Mouse (Mus musculus) intestine, postnatal 0 days (tissue): ENCODE measurements around the gene Rab3d. TPM values are rescaled to one million over a fixed set of nuclear protein-coding genes. Genes with fewer than 3 reads are reported as not detected.

Experiments
- ATAC-seq: fragments of 200-750 bp; cut with Nextera tagmentation; 2 replicates; pipeline ENCODE4 v1.8.0; 2017; ENCODE audit warnings: mild to moderate bottlenecking, moderate TSS enrichment, moderate library complexity
- H3K27ac ChIP-seq: fragments of 300-500 bp; sonication (generic); 2 replicates; pipeline ENCODE4 v1.5.1; 2014; ENCODE audit warnings: mild to moderate bottlenecking, low read depth, low read length, moderate library complexity
- H3K27me3 ChIP-seq: fragments of 300-500 bp; sonication (generic); replicated peaks from 2 replicates; pipeline ENCODE4 v1.6.1; 2014; ENCODE audit warnings: low read length, mixed read lengths; ENCODE audit not compliant: control insufficient read depth, insufficient read depth
- H3K36me3 ChIP-seq: fragments of 300-500 bp; sonication (generic); 2 replicates; pipeline ENCODE4 v1.6.1; 2014; ENCODE audit warnings: mild to moderate bottlenecking, moderate library complexity; ENCODE audit not compliant: control insufficient read depth, insufficient read depth
- H3K4me1 ChIP-seq: fragments of 300-500 bp; sonication (generic); replicated peaks from 2 replicates; pipeline ENCODE4 v1.6.1; 2014; ENCODE audit warnings: antibody characterized with exemption, low read length, mixed read lengths; ENCODE audit not compliant: control insufficient read depth, insufficient read depth
- H3K4me2 ChIP-seq: fragments of 300-500 bp; sonication (generic); replicated peaks from 2 replicates; pipeline ENCODE4 v1.6.1; 2014; ENCODE audit warnings: low read depth, mild to moderate bottlenecking, moderate library complexity
- H3K4me3 ChIP-seq: fragments of 300-500 bp; sonication (generic); 2 replicates; pipeline ENCODE4 v1.5.1; 2014; ENCODE audit warnings: low read depth, low read length
- H3K9ac ChIP-seq: fragments of 300-500 bp; sonication (generic); 2 replicates; pipeline ENCODE4 v1.6.1; 2014; ENCODE audit warnings: mild to moderate bottlenecking, low read depth, low read length
- H3K9me3 ChIP-seq: fragments of 300-500 bp; sonication (generic); 2 replicates; pipeline ENCODE4 v1.6.1; 2016; ENCODE audit warnings: mixed run types; ENCODE audit not compliant: control insufficient read depth
- CTCF ChIP-seq: sonication (generic); IDR thresholded peaks from 2 replicates; pipeline ENCODE4 v1.5.1; 2016; ENCODE audit warnings: low read depth, mild to moderate bottlenecking, control low read depth, antibody characterized with exemption, moderate library complexity
- WGBS: fragments of 180-500 bp; shearing (Covaris S2); extraction: QIAGEN DNeasy Blood & Tissue Kit; methylation state at CpG from one replicate; pipeline ENCODE4 v1.1.7; 2014; 5-methylcytosine and 5-hydroxymethylcytosine counted together
- polyA plus RNA-seq: library from polyadenylated mRNA; unstranded; fragments of >200 nt; fragmentation: Nextera tagmentation; extraction: Ambion mirVana; gene quantifications from 2 replicates; pipeline ENCODE4 v1.2.1, GENCODE M21; 2015

Rab3d gene
- polyA plus RNA-seq = 19.9 and 20.3 TPM in 2 replicates

DNA sequence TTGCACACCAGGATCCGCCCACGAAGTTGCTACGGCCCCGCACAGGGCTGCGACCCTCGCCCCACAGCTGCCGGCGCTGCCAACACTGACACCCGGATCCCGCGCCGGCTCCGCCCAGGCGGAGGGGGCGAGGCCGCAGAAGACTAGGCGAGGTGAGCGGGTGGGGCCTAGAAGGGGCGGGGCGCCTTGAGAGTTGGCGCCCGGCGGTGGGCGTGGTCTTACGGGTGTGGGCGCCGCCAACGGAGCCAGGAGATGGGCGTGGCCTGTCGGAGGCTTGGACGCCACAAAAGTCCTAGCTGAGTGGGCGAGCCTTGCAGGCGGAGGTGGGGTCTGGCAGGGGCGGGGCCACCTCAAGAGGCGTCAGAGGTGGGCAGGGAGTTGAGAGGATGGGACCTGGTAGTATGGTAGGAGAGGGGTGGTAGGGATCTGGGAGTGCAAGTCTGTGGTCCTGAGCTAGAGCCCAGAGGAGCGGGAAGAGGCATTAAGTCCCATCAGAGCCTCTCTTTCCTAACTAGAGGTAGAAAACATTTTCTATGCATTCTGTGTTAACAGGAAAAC is at the start of gene Rab3d:
Gene Rab3d, minus strand, starts transcription at position 158 of the 558 bp plus-strand sequence.
- H3K36me3 ChIP-seq = peaks cover 11% of the 10 kb centered on the region; the same call in 1 of the 2 replicates
- WGBS = under 1% methylated on average over 36 of the region's 36 CpGs
- no peaks in the 10 kb centered on the region for H3K9me3 ChIP-seq
- peak; percentile 89 for ATAC-seq
- H3K9ac ChIP-seq = peak within 1 kb of the TSS; percentile 53
- peak within 1 kb of the TSS; percentile 61 for H3K27ac ChIP-seq
- H3K4me1 ChIP-seq = no peaks in the 10 kb centered on the region
- TF ChIP-seq CTCF = no peak
- peak within 1 kb of the TSS; percentile 65 for H3K4me3 ChIP-seq
- H3K4me2 ChIP-seq = peak within 1 kb of the TSS; percentile 97
- H3K27me3 ChIP-seq = no peaks in the 10 kb centered on the region

DNA sequence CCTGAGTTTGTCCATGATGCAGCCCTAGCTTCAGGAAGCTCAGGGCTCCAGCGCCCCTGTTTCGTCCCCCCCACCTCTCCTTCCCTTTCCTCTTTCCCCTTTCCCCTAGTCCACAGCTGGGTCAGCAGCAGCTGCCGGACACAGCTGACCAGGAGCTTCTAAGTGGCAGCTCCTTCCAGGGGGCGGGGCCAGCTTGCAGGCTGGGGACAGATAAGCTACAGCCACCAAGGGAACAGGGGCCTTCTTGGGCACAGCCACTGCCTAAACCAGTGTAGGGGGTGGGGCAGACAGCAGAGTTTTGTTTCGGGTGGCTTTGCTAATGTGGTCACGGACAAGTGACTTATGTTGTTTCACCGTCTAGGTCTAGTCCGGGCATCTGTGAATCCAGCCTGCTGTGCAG is 45.4 kb upstream of the Rab3d start, which contains the start of gene Epor:
Gene Epor, minus strand, starts transcription at position 90 of the 400 bp plus-strand sequence.
- Histone ChIP-seq H3K36me3 (no peaks in the 10 kb centered on the region), H3K27me3 (peaks cover 34% of the 10 kb centered on the region), H3K4me1 (no peaks in the 10 kb centered on the region; the same call in 1 of the 2 replicates), H3K27ac (no peak within 1 kb of the TSS), H3K4me2 (peak within 1 kb of the TSS; percentile 88), H3K9ac (0 out of 2 replicates have a peak within 1 kb of the TSS, but pooled peaks have one; percentile 17), H3K4me3 (peak within 1 kb of the TSS; percentile 50), H3K9me3 (no peaks in the 10 kb centered on the region)
- TF ChIP-seq CTCF = no peak
- WGBS = 29% methylated on average over 7 of the region's 8 CpGs
- ATAC-seq = no peak

DNA sequence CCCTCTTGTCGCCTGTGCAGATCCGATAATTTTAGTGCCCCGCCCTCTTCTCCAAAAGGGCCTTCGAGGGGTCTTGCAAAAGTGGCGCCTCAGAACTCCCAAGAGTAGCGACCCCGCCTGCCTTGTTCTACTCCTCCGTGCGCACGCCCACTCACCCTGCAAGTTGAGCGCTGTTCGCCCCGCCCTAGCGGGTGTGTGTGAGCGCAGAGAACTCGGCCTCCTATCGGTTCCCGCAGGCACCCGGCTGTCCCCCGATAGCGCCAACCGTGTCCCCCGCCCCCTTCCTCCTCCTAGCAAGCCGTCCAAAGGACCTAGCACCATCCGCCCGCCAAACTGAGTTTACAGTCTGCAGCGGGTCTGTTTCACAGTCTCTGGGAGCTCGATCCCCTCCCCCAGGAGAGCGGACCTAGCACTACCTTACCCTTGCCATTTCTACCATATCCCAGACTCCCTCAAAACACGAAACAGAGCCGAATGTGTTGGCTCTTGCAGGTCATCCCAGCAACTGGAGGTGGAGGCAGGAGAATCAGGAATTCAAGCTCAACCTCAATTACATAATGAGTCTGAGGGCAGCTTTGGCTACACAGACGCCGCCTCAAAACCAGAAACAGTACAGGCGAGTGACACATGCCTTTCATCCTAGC is 44.5 kb upstream of the Rab3d start:
- H3K4me3 ChIP-seq = peak overlapping the region; percentile 50
- TF ChIP-seq CTCF = peak; percentile 37
- H3K27ac ChIP-seq = no peak overlapping the region
- peak overlapping the region; percentile 88 for H3K4me2 ChIP-seq
- H3K9me3 ChIP-seq = no peaks in the 10 kb centered on the region
- WGBS = 4% methylated on average over 34 of the region's 34 CpGs
- peaks cover 34% of the 10 kb centered on the region for H3K27me3 ChIP-seq
- no peaks in the 10 kb centered on the region; the same call in 1 of the 2 replicates for H3K4me1 ChIP-seq
- 0 out of 2 replicates have a peak overlapping the region, but pooled peaks have one; percentile 17 for H3K9ac ChIP-seq
- no peaks in the 10 kb centered on the region for H3K36me3 ChIP-seq
- peak; percentile 18; the same call in 1 of the 2 replicates for ATAC-seq

DNA sequence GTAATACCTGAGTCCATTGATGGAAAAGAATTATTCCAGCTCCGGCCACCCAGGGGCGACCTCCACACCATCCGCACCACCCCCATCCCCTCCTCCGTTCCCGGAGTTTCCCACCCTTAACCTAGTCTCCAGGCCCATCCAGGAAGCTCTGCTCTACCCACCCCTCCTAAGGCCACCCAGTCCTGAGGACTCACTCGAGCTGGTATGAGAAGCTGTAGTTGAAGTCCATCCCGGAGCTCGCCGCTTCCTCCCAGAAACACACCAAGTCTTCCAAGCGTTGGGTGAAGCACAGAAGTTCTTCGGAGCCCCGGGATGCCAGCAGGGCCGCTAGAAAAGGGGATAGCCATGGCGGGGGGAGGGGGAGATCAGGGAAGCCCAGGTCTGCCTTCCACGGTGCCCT is 44.0 kb upstream of the Rab3d start:
- Histone ChIP-seq H3K4me3 (peak overlapping the region; percentile 50), H3K9ac (0 out of 2 replicates have a peak overlapping the region, but pooled peaks have one; percentile 17), H3K27ac (no peak overlapping the region), H3K36me3 (no peaks in the 10 kb centered on the region), H3K4me2 (peak overlapping the region; percentile 88), H3K27me3 (peaks cover 34% of the 10 kb centered on the region), H3K4me1 (no peaks in the 10 kb centered on the region; the same call in 1 of the 2 replicates), H3K9me3 (no peaks in the 10 kb centered on the region)
- no peak for TF ChIP-seq CTCF
- no peak for ATAC-seq
- WGBS = 2% methylated on average over 15 of the region's 15 CpGs

DNA sequence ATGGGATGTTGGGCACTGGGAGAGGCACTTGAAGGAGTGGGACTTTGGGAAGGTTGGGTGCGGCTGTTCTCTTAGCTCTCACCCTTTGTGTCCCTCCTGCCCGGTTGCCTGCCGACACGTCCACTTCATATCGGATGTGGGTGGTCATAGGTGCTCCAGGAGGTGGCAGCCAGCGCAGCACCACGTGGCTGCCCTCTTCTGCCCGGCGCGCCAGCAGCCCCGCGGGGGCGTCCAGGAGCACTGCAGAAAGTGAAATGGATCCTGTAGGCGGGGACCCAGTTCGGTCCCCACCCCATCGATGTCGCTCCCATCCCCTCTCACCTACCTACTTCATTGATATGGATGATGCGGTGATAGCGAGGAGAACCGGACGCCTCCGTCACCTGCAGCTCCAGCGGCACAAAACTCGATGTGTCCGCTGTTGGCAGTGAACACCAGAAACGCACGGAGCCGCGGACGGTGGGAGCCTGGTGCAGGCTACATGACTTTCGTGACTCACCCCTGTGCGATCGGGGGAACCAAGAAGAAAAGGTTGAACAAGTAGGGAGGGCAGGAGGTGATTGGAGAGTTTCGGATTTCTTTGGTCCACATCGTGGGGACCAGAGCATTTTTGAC is 43.5 kb upstream of the Rab3d start:
- 0 out of 2 replicates have a peak, but pooled peaks have one; percentile 10 for TF ChIP-seq CTCF
- Histone ChIP-seq H3K27me3 (peaks cover 34% of the 10 kb centered on the region), H3K27ac (no peak overlapping the region), H3K4me2 (peak overlapping the region; percentile 88), H3K36me3 (no peaks in the 10 kb centered on the region), H3K4me1 (no peaks in the 10 kb centered on the region; the same call in 1 of the 2 replicates), H3K4me3 (peak overlapping the region; percentile 50), H3K9ac (no peak overlapping the region), H3K9me3 (no peaks in the 10 kb centered on the region)
- no peak for ATAC-seq
- WGBS = 2% methylated on average over 35 of the region's 35 CpGs
